Mouse (Mus musculus) frontal cortex, postnatal 36 days (tissue): ENCODE measurements at regions not wholly inside any gene's neighbourhood (a gene's known extent, or its start where the extent isn't known, plus 50 kb on each side); places are given as distances from the start of the nearest gene placed in this dataset.
A peak's percentile ranks its signal among the peaks of the same experiment; 100 is the strongest.

ENCODE experiments used
- DNase-seq, 2 experiments: peaks; one replicate each; pipeline ENCODE4 v3.0.0; 2022; ENCODE audit warnings: low spot score in 2 of 2

GRCm38 (mm10) chr13:57282816-57283215 is 387.0 kb upstream of the Trpc7 start:
- DNase-seq: no peak

DNA sequence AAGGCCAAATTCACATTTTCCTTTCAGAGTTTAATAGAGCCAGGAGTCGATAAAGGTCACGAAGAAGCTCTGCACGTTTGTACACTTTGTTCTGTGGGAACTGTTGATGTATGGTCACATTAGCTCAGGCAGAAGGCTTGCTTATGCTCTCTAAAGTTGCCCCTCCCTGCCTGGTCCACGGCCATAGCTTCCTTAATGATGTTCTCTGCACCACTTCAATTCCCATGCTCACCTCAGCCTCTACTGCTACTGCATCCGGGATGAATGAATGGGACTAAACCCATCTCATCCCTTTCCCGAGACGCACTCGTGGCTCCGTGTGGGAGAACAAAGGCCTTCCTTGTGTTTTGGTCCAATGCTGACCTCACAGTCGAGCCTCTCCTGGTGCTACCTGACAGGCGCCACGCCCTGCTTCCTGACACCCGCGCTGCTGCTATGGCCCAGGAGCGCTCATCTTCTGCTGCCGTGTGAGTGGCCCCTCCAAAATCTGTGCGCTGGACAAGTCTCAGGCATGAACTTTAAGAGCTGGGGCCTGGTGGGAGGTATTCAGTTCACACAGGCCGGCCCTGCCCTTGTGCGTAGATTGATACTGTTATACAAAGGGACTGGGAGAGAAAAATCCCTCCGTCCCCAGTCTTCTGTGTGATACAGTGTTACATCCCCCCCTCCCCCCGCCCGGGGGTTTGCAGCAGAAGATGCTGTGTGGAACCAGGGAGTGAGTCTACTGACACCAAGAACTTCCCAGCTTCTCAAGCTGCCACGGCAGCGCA is 386.3 kb upstream of the Trpc7 start:
- no peak for DNase-seq

GRCm38 (mm10) chr13:57281504-57281903 is 385.7 kb upstream of the Trpc7 start:
- peak; percentile 62 to 74 for DNase-seq

DNA sequence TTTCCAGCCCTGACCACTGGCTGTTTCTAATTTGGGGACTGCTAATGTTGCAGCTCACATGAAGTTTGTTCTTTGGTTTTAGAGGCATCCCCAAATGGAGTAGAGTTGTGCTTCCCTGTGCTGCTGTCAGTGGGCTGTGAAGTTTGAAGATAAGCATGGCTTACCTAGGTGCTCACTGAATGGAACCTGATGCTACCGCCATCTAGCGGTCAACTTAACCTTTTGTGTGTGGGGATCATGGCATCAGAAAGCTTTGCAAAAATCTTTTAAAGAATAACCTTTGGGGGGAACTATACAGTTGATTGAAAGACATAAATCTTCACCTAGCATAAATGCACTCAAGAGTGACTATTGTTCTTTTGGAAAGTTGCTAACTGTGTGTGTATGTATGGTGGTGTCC is 382.8 kb upstream of the Trpc7 start:
- no peak for DNase-seq

DNA sequence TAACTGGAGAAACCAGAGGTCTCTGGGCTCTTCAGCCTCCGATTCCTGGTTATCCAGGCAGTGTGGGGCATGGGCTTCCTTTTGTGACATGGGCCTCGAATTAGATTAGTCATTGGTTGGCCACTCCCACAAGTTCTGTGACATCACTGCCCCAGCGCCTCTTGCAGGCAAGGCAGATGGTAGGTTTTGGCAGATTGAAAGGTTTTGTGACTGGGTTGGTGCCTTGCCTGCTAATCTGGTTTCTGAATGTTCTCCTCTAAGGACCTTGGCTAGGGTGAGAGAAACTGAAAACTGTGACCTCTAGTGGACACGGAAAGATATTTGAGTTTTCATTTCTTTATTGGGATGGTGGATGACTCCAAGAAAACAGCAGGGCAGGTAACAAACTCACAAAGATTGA is 381.3 kb upstream of the Trpc7 start:
- DNase-seq: no peak

DNA sequence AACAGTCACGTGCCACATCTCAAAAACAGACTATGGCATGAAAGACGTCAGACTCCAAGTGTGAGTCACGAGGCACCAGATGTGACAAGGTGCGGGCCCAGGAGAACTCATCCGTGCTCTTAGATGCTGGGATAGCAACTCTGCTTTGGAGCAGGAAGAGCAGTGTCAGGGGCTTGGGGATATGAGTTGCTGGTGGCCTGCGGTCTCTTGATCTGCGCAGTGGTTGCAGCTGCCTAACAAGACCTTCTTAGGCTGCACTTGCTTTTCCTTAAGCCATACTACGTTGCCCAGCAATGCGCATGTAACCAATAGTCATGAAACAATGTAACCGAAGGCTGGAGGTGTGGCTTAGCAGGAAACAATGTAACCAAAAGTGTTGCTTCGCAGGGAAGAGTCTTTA is 380.1 kb upstream of the Trpc7 start:
- DNase-seq: no peak

GRCm38 (mm10) chr13:57273593-57273992 is 377.8 kb upstream of the Trpc7 start:
- DNase-seq: no peak

- peak; percentile 43 to 54 for DNase-seq
Measured at GRCm38 (mm10) chr13:57269614-57270013, 373.8 kb upstream of the Trpc7 start.

GRCm38 (mm10) chr13:57259920-57260319 is 364.1 kb upstream of the Trpc7 start:
- DNase-seq: peak; percentile 86 to 87

GRCm38 (mm10) chr13:57259474-57259873 is 363.7 kb upstream of the Trpc7 start:
- no peak for DNase-seq

DNA sequence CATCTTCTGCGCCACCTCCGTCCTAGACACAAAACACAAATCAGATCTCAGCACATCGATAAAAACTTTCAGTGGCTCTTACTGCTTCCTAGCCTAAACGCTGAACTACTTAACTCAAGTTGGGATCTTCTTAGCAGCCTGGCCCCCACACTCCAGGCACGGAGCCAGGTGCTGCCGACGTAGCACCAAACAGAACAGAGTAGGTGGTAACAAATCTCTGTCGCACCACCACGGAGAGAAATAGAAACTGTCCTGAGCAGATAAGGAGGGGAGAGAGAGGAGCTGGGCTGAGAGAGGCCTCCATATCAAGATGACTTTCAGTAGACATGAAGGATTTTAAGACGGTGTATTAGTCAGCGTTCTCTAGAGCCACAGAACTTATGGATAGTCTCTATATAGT is 360.1 kb upstream of the Trpc7 start:
- peak; percentile 68 to 80 for DNase-seq

GRCm38 (mm10) chr13:57249851-57250250 is 354.1 kb upstream of the Trpc7 start:
- DNase-seq: no peak

DNA sequence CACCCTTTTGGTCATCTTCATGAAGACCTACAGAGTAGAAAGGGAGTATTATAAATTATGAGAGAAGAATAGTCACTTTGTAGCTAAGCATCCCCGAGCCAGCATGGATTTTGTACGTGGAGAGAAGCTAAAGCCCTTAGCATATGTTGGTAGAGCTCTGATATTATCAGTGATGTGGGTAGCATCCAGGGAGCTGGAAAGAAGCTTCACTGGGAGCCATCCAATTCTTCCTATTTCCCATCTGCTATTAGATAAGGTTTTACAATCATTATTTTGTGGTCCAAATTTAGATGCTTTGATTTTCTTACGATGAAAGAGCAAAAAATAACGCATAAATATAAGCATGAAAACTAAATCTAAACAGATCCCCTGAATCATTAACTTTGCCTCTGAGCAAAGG is 353.6 kb upstream of the Trpc7 start:
- no peak for DNase-seq

DNA sequence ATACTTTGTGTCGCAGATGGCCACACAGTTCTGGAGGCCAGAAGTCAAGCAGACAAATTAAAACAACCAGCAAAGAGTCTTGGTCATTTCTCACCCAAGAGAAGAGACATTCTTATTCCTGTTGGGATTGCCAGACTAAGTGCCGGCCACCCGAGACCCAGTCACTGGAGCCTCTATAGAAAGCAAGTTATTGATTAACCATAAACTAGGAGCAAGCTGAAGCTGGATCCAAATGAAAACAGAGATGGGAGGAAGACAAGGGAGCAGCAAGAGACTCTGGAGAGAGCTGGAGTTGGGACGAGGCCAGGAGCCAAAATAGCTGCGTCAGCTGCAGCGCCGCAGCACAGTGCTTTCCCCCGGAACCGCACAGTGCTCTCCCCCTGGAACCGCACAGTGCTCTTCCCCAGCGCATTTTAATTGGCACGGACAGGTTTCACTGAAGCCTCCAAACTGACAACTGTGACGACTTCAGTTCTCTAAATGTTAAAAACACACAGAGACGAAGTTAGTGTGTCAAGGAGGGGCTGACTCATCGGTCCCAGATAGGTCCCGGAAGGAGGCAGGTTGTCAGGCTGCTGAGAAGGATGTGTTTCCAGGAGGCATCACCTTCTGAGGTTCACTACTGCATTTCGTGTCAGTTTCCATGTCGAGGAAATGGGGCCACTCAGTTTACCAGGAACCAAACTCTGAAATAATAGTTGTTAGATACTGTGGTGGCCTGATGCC is 350.6 kb upstream of the Trpc7 start:
- DNase-seq: peak; percentile 16 to 38

GRCm38 (mm10) chr13:57236917-57237316 is 341.1 kb upstream of the Trpc7 start:
- no peak for DNase-seq

- DNase-seq: no peak
Measured at GRCm38 (mm10) chr13:57236211-57236610, 340.4 kb upstream of the Trpc7 start.

GRCm38 (mm10) chr13:57232906-57233305 is 337.1 kb upstream of the Trpc7 start:
- DNase-seq: no peak

DNA sequence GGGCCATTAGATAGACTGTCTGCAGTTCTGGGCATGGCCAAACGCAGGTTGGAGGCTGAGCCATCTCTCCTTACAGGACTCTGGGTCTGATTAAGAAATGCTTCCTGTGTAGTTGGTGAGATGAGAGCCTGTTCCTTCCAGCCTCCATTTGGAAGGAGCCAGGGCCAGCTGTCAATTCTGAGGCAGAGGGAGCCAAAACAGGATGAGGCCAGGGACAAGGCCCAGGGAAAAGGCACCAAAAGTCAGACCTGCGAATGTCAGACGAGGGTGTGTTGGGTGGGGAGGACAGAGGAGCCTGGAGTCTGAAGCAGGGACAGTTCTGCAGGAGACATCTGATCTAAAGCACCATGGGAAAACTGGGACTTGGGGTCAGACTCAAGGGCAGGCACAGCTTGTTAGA is 335.9 kb upstream of the Trpc7 start:
- no peak for DNase-seq

DNA sequence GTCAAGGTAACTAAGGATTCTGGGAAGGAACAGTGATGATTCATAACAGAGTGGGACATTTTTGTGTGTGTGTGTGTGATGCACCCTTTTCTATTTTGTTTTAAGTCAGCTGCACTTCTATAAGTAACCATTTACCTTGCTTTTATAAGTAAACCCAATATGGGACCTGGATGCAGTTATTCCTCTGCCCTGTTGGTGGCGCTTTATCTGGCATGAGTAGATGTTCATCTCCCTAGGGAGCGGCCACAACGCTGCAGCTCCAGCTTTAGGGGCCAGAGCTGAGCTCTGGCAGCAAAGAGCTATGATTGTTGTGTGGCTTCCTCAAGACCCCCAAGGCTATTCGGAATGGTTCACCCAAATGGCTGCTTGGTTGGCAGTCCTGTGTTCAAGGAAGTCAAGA is 334.5 kb upstream of the Trpc7 start:
- DNase-seq: no peak

DNA sequence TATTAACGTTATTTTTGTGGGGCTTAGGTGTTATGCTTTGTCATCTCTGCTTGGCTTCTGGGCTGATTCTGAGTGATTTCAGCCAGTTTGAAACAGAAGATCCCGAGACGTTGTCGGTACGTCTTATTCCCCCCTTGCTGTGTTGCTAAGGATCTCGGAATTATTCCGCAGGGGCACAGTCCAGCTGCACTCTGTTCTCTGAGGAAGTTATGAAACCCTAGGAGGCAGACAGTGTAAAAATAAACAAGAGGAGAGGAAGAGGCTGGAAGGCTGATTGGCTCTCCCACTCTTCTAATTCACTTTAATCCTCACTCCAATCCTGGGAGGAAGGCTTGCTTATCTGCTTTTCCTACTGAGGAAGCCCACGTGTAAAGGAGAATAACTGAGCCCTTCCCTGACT is 325.3 kb upstream of the Trpc7 start:
- DNase-seq: no peak

DNA sequence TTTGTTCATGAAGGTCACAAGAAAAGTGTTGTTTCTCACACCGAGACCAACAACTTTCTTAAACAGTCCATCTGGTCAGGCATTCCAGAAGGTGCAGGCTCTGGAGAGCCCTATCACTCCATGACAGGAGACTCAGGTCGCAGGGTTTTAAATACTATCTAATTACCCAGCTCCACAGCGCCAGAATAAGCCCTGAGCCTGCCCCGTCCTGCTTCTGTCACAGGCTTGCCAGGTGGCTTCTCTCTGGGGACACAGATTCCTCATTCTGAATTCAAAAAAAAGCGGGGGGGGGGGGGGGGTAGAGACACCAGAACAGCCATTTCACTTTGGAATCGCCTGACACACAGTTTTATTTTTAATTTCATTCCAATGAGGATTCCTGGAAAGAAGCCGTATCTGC is 320.4 kb upstream of the Trpc7 start:
- DNase-seq: no peak

DNA sequence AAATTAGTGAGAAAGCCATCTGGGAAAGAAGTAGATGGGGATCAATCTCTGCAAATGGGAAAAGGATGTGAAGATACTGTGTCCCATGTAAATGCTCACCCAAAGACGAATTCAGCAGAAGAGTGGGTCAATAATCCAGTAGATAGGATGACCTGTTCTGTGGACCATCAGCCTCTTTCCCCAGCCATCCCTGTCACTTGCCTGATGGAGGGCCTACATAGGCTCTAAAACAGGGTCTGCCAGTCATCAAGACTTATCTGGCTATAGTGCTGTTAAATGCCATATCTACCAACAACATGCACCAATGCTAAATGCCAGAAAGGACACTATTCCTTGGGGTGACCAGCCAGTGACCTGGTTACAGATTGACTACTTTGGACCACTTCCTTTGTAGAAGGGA is 316.5 kb upstream of the Trpc7 start:
- no peak for DNase-seq

- DNase-seq: no peak
Measured at GRCm38 (mm10) chr13:57191195-57191594, 295.4 kb upstream of the Trpc7 start.
